Mouse (Mus musculus) ES-E14 (cell line): ENCODE data around the gene Cdh8.

Experiments
- CHD2 ChIP-seq: IDR thresholded peaks from 2 replicates; pipeline ENCODE4 v1.6.1; 2014; ENCODE audit warnings: mild to moderate bottlenecking, low read depth, low read length, inconsistent platforms
- HCFC1 ChIP-seq: IDR thresholded peaks from 2 replicates; pipeline ENCODE4 v1.6.1; 2012; ENCODE audit warnings: low read length, inconsistent platforms, borderline replicate concordance; ENCODE audit not compliant: insufficient read depth
- MAFK ChIP-seq: IDR thresholded peaks from 2 replicates; pipeline ENCODE4 v1.6.1; 2014; ENCODE audit warnings: mild to moderate bottlenecking, low read depth, low read length, inconsistent platforms; ENCODE audit not compliant: insufficient read depth

GRCm38 (mm10) chr8:99353221-99353620, 63.0 kb downstream of the Cdh8 start:
- no peak for TF ChIP-seq HCFC1
- TF ChIP-seq MAFK: no peak
- no peak for TF ChIP-seq CHD2
